Mouse (Mus musculus): ENCODE data around the gene Hspa1l. TPM values are rescaled to one million over a fixed set of nuclear protein-coding genes. Genes with fewer than 3 reads are reported as not detected.
"Not testable (repeated sequence)": the region's sequence is repeated elsewhere in the genome, so short reads cannot be mapped to it uniquely, and the experiment has no call there.

The Hspa1l gene
- polyA plus RNA-seq, 1 experiment, result 1.3 TPM

DNA sequence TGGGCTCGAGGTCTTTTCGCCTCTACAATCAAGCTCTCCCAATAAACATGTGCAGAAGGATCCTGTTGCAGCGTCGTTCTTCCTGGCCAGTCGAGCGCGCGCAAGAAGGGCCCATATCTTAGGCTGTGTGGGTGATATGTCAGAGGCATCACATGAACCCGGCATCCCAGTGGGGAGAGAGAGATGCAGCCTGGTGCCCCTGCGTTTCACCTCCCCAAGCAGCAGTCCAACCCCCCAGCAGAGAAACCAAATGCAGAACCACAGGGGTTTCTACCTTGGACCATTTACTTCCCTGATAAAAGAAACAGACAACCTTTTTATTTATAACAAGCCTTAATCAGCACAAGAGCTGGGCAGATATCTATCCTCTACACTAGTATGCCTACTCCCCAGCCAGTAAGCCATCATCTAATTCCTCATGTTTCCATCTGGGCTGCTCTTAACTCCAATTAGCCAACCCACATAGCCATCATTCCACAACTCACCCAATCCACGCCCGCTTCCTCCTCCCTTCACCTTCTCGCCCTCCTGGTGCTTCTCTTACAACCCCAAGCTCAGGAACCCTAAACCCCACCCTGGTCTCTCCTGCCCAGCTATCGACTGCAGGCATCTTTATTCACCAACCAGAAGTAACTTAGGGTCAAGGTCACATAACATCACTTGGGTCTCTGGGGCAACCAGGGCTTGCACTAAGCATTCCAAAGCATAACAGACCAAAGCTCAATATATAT, 24.1 kb downstream of the Hspa1l start:
- Histone ChIP-seq H3K4me3 (replicated peaks; ENCODE audit: extremely low read depth, low read depth, low read length) (no peak overlapping the region), H3K4me1 (ENCODE audit: control insufficient read depth, insufficient read depth, low read length) (no peaks in the 10 kb centered on the region; the same call in 1 of the 2 replicates)
- 85% methylated on average over 12 of the region's 14 CpGs for WGBS
- TF ChIP-seq CTCF (IDR thresholded peaks at IDR 0.05; ENCODE audit: insufficient read depth, low read length) (no peak), POLR2A (IDR thresholded peaks at IDR 0.05; ENCODE audit: borderline replicate concordance, extremely low read depth, low read depth, low read length) (0 out of 2 replicates have a peak, but pooled peaks have one; percentile 11)
- no peak for DNase-seq

DNA sequence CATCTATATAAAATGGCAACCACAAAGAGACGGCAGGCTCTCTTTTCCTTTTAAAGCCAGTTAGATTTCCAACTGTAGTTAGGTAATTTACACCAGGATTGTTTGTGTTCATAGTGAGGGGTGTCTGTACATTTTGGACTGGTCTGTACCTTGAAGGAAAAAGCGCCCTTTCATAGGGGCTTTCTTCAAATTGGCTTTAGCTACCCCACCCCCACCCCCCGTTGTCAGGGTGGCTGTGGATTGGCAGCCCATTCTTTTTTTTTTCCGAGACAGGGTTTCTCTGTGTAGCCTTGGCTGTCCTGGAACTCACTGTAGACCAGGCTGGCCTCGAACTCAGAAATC, 24.6 kb downstream of the Hspa1l start:
- Histone ChIP-seq H3K4me1 (ENCODE audit: control insufficient read depth, insufficient read depth, low read length) (no peaks in the 10 kb centered on the region; the same call in 1 of the 2 replicates), H3K4me3 (replicated peaks; ENCODE audit: extremely low read depth, low read depth, low read length) (no peak overlapping the region)
- no peak for DNase-seq
- WGBS, result 82% methylated on average over 5 of the region's 5 CpGs
- no peak for TF ChIP-seq CTCF (IDR thresholded peaks at IDR 0.05; ENCODE audit: insufficient read depth, low read length)
- no peak for TF ChIP-seq POLR2A (IDR thresholded peaks at IDR 0.05; ENCODE audit: borderline replicate concordance, extremely low read depth, low read depth, low read length)

DNA sequence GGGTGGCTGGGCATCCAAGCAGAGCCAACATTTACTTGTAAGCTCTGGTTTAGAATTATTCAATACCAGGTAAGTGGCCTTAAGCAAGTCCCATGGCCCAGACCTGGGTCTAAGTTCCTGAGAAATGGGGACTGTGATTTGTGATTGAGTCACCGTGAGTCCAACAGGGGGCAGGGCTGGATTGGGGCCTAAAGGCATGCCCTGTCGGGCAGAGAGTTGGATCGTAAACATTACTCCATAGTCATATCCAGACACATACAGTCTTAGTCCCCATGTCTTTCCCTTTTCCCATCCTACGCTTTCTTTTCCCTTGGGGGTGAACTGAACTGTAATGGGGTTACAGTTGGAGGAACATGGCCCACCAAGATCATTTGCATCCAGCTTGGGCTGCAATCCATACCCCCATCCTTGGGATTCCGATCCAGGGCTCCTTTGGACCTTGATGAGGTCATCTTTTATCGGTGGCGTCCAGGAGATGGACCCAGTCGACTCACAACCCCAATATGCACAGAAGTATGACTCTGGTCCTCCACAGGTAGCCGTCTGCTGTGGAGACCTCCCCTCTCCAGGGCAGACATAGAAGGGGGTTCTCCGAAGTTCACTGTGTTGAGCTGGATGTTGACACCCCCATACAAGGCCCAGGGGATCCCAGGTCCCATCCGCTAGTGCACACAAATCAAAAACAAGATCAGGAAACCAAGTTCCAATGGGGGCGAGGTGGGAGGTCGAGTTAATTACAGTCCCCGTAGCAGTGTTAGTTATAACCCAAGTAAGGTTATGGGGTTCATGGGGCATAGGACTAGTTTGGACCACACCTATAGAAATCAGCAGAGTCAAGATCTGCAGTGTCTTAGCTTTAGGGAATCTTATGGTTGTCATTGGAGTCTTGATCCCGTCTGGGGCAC, 26.3 kb downstream of the Hspa1l start:
- peak overlapping the region; percentile 19 for H3K4me3 ChIP-seq (replicated peaks; ENCODE audit: extremely low read depth, low read depth, low read length)
- no peak for DNase-seq
- TF ChIP-seq CTCF (IDR thresholded peaks at IDR 0.05; ENCODE audit: insufficient read depth, low read length) (no peak), POLR2A (IDR thresholded peaks at IDR 0.05; ENCODE audit: borderline replicate concordance, extremely low read depth, low read depth, low read length) (no peak)
- peaks cover 8% of the 10 kb centered on the region for H3K4me1 ChIP-seq (ENCODE audit: control insufficient read depth, insufficient read depth, low read length)
- 70% methylated on average over 15 of the region's 15 CpGs for WGBS

DNA sequence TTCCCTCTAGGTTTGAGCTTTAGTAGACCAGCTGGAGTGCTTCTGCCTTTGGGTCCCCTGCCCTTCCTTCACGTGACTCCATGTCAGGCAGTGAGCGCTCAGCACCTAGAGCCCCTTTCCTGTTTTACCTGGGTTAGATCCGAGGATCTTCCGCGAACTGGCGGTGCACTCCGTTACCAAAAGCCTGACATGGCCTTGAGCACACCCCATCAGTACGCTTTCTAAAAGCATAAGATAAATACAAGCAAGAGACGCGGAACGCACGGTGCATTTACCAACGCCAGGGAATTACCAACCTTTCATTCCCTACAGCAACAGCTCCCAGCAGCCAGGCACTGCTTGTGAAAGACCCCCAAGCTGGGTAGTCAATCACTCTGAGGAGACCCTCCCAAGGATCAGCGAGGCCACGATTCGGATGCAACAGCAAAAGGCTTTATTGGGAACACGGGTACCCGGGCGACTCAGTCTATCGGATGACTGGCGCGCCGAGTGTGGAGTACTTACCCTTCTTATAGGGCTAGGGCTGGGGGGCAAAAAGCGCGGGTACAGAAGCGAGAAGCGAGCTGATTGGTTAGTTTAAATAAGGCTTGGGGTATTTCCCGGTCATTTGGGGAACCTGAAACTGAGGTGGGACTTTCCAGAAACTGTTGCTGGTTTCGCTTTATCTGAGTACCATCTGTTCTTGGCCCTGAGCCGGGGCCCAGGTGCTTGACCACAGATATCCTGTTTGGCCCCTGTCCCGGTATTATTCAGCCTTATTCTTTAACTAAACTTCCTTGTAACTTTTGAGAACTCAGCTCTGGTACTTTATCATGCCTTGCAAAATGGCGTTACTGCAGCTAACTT, 27.6 kb downstream of the Hspa1l start:
- 4% methylated on average over 30 of the region's 32 CpGs for WGBS
- peak overlapping the region; percentile 78 for H3K4me3 ChIP-seq (replicated peaks; ENCODE audit: extremely low read depth, low read depth, low read length)
- not testable (repeated sequence) for DNase-seq; H3K4me1 ChIP-seq (ENCODE audit: control insufficient read depth, insufficient read depth, low read length)

DNA sequence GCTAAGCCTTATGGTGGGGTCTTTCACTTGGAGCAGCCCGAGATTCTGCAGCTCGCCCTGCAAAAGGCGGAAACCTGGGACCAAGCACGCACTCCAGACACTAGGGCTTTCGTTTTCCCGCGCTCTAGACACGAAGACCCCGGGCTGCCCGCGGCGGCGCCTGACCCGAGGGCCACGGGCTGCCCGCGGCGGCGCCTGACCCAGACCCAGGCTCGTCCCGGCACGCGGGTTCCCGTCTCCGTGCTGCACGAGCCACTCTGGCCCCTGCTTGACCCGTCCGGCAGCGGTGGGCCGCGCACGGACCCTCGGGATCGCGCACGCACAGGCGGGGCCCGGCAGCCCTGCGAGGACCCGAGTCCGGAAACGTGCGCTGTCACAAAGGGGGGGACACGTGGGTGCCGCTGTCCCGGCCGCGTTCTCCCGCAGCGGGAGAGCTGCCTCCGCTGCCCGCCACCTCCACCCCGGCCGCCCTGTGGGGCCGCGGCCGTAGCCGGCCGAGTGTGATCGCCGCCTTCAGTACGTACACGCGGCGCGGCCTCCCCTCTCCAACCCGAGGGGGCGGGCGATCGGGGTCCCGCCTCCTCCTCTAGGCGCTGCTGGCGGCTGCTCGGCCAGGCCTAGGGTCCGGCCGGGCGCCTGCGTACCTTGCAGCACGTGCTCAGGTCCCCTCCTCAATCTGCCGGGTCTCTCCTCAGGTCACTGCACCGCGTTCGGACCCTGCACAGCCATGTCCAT, 28.4 kb downstream of the Hspa1l start, which contains the start of gene Vars:
Gene Vars (plus strand): TSS at position 271 of the 735 bp plus-strand sequence.
- WGBS, result under 1% methylated on average over 82 of the region's 83 CpGs
- Histone ChIP-seq H3K4me1 (ENCODE audit: control insufficient read depth, insufficient read depth, low read length) (peaks cover 8% of the 10 kb centered on the region), H3K4me3 (replicated peaks; ENCODE audit: extremely low read depth, low read depth, low read length) (peak within 1 kb of the TSS; percentile 78)
- TF ChIP-seq POLR2A (IDR thresholded peaks at IDR 0.05; ENCODE audit: borderline replicate concordance, extremely low read depth, low read depth, low read length) (peak; percentile 45; the same call in 1 of the 2 replicates), CTCF (IDR thresholded peaks at IDR 0.05; ENCODE audit: insufficient read depth, low read length) (no peak)
- DNase-seq, result peak; percentile 90

DNA sequence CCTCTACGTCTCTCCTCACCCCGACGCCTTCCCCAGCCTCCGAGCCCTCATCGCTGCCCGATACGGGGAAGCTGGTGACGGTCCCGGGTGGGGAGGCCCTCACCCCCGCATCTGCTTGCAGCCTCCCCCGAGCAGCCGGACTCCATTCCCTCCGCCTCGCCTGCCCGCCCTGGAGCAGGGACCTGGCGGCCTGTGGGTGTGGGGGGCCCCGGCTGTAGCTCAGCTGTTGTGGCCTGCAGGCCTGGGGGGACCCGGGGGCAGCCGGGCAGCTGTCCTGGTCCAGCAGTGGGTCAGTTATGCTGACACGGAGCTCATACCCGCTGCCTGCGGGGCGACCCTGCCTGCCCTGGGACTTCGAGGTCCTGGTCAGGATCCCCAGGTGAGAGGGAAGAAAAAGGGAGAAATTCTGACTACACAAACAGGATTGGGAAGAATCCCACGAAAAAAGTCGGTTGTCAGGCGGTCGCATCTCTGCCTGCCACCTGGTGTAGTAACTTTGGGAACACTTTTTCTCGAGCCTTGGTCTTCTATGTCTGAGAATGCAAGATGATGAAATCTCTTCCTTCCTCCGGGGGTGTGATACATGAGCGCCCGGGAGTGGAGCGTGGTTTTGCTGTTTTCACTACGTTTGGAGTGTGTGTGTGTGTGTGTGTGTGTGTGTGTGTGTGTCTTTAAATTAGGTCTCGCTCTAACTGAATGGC, 29.1 kb downstream of the Hspa1l start:
- TF ChIP-seq POLR2A (IDR thresholded peaks at IDR 0.05; ENCODE audit: borderline replicate concordance, extremely low read depth, low read depth, low read length), result no peak
- TF ChIP-seq CTCF (IDR thresholded peaks at IDR 0.05; ENCODE audit: insufficient read depth, low read length), result no peak
- under 1% methylated on average over 35 of the region's 35 CpGs for WGBS
- Histone ChIP-seq H3K4me1 (ENCODE audit: control insufficient read depth, insufficient read depth, low read length) (peaks cover 8% of the 10 kb centered on the region), H3K4me3 (replicated peaks; ENCODE audit: extremely low read depth, low read depth, low read length) (peak overlapping the region; percentile 78)
- no peak for DNase-seq

DNA sequence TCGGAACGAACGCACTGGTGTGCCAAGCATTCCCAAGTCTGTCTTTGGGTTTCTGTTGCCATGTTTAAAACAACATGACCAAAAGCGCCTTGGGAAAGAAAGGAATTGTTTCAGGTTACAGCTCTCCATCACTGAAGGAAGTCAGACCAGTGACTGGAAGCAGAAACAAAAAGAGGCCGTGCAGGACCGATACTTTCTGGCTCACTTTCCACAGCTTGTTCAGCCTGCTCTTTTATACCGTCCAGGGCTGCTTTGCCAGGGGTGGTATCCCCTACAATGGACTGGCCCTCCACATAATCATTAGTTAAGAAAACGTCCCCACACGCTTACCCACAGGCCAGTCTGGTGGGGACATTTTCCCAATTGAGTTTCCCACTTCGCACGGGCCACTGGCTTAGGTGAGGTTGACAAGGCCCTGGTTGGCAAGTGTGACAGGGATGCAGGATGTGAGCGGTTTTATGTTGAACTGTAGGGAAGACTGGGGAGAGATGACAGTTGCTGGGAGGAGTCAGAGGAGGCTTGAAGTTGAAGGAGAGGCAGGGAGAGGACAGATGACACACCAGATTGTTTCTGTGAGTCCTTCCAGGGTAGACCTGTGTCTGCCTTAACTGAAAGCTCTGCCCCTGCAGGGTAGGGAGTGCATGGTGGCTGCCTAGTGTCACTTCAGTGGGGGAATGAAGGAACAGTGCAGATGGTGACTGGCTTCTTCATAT, 29.8 kb downstream of the Hspa1l start:
- no peak for TF ChIP-seq POLR2A (IDR thresholded peaks at IDR 0.05; ENCODE audit: borderline replicate concordance, extremely low read depth, low read depth, low read length)
- TF ChIP-seq CTCF (IDR thresholded peaks at IDR 0.05; ENCODE audit: insufficient read depth, low read length), result no peak
- 10% methylated on average over 12 of the region's 12 CpGs for WGBS
- peaks cover 8% of the 10 kb centered on the region for H3K4me1 ChIP-seq (ENCODE audit: control insufficient read depth, insufficient read depth, low read length)
- H3K4me3 ChIP-seq (replicated peaks; ENCODE audit: extremely low read depth, low read depth, low read length), result peak overlapping the region; percentile 78
- no peak for DNase-seq
